Mouse (Mus musculus): Measurements from ENCODE around the gene Acp7. TPM values are rescaled to one million over a fixed set of nuclear protein-coding genes. Genes with fewer than 3 reads are reported as not detected.
"Not testable (repeated sequence)": the region's sequence is repeated elsewhere in the genome, so short reads cannot be mapped to it uniquely, and the experiment has no call there.

The Acp7 gene
- polyA plus RNA-seq, 1 experiment, result not detected

GRCm38 (mm10) chr7:28605951-28606350 is 25.2 kb downstream of the Acp7 start:
- H3K36me3 ChIP-seq (replicated peaks; ENCODE audit: low read length), result no peaks in the 10 kb centered on the region
- no peaks in the 10 kb centered on the region for H3K9me3 ChIP-seq
- no peak overlapping the region for H3K4me3 ChIP-seq (replicated peaks)
- H3K27me3 ChIP-seq (replicated peaks), result peaks cover 26% of the 10 kb centered on the region
- TF ChIP-seq GATA1 (IDR thresholded peaks at IDR 0.05; ENCODE audit: borderline replicate concordance, low read length) (no peak), FLI1 (IDR thresholded peaks at IDR 0.05; ENCODE audit: low read length) (no peak)
- H3K4me1 ChIP-seq, result peaks cover 26% of the 10 kb centered on the region

DNA sequence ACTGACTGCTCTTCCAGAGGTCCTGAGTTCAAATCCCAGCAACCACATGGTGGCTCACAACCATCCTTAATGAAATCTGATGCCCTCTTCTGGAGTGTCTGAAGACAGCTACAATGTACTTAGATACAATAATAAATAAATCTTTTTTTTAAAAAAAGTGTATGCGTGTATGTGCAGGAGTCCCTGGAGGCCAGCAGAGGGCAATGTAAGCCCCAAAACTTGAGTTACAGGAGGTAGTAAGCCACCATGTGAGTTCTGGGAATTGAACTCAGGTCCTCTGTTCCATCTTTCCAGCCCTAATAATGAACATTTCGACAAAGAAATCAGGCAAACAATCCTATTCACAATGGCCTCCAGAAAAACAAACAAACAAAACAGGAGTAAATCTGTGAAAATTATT is 27.3 kb downstream of the Acp7 start:
- not testable (repeated sequence) for H3K36me3 ChIP-seq (replicated peaks; ENCODE audit: low read length); H3K9me3 ChIP-seq; H3K4me3 ChIP-seq (replicated peaks)
- Histone ChIP-seq H3K4me1 (peaks cover 25% of the 10 kb centered on the region), H3K27me3 (replicated peaks) (peaks cover 22% of the 10 kb centered on the region)

- Histone ChIP-seq H3K36me3 (replicated peaks; ENCODE audit: low read length) (no peaks in the 10 kb centered on the region), H3K4me3 (replicated peaks) (no peak overlapping the region), H3K4me1 (peaks cover 30% of the 10 kb centered on the region), H3K9me3 (no peaks in the 10 kb centered on the region), H3K27me3 (replicated peaks) (peaks cover 22% of the 10 kb centered on the region)
- TF ChIP-seq FLI1 (IDR thresholded peaks at IDR 0.05; ENCODE audit: low read length), result no peak
- TF ChIP-seq GATA1 (IDR thresholded peaks at IDR 0.05; ENCODE audit: borderline replicate concordance, low read length), result no peak
Measured at GRCm38 (mm10) chr7:28603136-28603535, 28.0 kb downstream of the Acp7 start.

- Histone ChIP-seq H3K4me1 (peaks cover 40% of the 10 kb centered on the region), H3K9me3 (no peaks in the 10 kb centered on the region), H3K27me3 (replicated peaks) (peaks cover 12% of the 10 kb centered on the region), H3K36me3 (replicated peaks; ENCODE audit: low read length) (no peaks in the 10 kb centered on the region), H3K4me3 (replicated peaks) (peak overlapping the region; percentile 71)
- TF ChIP-seq FLI1 (IDR thresholded peaks at IDR 0.05; ENCODE audit: low read length) (no peak), GATA1 (IDR thresholded peaks at IDR 0.05; ENCODE audit: borderline replicate concordance, low read length) (no peak)
Measured at GRCm38 (mm10) chr7:28601668-28602067, 29.5 kb downstream of the Acp7 start.

DNA sequence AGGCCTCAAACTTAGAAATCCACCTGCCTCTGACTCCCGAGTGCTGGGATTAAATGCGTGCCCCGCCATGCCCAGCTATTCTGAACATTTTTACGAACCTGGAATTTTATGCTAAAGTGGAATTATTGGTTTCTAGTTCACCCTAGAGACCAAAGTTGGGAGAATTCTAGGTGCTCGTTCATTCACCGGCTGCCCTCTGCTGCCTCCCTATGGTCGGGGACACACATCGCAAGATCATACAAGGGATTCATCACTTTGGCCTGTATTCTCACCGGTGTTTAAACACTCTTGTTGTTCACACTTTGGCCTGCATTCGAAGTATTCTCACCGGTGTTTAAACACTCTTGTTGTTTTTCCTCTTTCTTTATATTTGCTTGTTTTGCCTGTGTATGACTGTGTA is 30.1 kb downstream of the Acp7 start:
- TF ChIP-seq GATA1 (IDR thresholded peaks at IDR 0.05; ENCODE audit: borderline replicate concordance, low read length) (no peak), FLI1 (IDR thresholded peaks at IDR 0.05; ENCODE audit: low read length) (no peak)
- Histone ChIP-seq H3K4me1 (peaks cover 46% of the 10 kb centered on the region), H3K36me3 (replicated peaks; ENCODE audit: low read length) (no peaks in the 10 kb centered on the region), H3K27me3 (replicated peaks) (peaks cover 6% of the 10 kb centered on the region), H3K9me3 (no peaks in the 10 kb centered on the region), H3K4me3 (replicated peaks) (no peak overlapping the region)

DNA sequence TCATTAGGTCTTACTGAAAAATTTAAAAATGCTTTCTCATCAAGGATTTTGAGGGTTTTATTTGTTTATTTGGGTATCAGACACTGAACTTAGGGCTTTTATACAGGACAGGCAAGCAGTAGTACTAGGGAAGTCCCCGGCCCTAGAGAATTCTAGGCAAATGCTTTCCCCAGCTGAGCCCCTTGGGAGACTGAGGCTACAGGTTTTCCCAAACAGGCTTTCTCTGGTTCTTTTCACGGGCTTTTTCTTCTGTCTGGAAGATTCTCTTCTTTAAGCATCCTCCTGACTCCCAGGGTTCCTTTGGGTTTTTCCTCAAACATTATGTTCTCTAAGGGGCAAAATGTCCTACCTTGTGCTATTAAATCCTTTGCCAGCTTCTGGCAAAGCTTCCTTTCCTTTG is 32.2 kb downstream of the Acp7 start:
- H3K4me1 ChIP-seq, result peaks cover 60% of the 10 kb centered on the region
- H3K27me3 ChIP-seq (replicated peaks), result peaks cover 2% of the 10 kb centered on the region
- no peak overlapping the region for H3K4me3 ChIP-seq (replicated peaks)
- TF ChIP-seq FLI1 (IDR thresholded peaks at IDR 0.05; ENCODE audit: low read length) (no peak), GATA1 (IDR thresholded peaks at IDR 0.05; ENCODE audit: borderline replicate concordance, low read length) (no peak)
- H3K36me3 ChIP-seq (replicated peaks; ENCODE audit: low read length), result peaks cover 3% of the 10 kb centered on the region
- H3K9me3 ChIP-seq, result no peaks in the 10 kb centered on the region

- peaks cover 6% of the 10 kb centered on the region for H3K36me3 ChIP-seq (replicated peaks; ENCODE audit: low read length)
- TF ChIP-seq GATA1 (IDR thresholded peaks at IDR 0.05; ENCODE audit: borderline replicate concordance, low read length) (no peak), FLI1 (IDR thresholded peaks at IDR 0.05; ENCODE audit: low read length) (no peak)
- peak within 1 kb of the TSS; percentile 93 for H3K4me3 ChIP-seq (replicated peaks)
- H3K27me3 ChIP-seq (replicated peaks), result peaks cover 3% of the 10 kb centered on the region
- peaks cover 67% of the 10 kb centered on the region for H3K4me1 ChIP-seq
- no peaks in the 10 kb centered on the region for H3K9me3 ChIP-seq
Measured at GRCm38 (mm10) chr7:28597642-28598446, 33.3 kb downstream of the Acp7 start, which contains the start of the genes Samd4b and Pak4. Samd4b (minus strand) TSS chr7:28598144. Pak4 (minus strand) TSS chr7:28598185.

GRCm38 (mm10) chr7:28597277-28597570 is 33.9 kb downstream of the Acp7 start:
- no peaks in the 10 kb centered on the region for H3K9me3 ChIP-seq
- peaks cover 73% of the 10 kb centered on the region for H3K4me1 ChIP-seq
- TF ChIP-seq GATA1 (IDR thresholded peaks at IDR 0.05; ENCODE audit: borderline replicate concordance, low read length), result no peak
- TF ChIP-seq FLI1 (IDR thresholded peaks at IDR 0.05; ENCODE audit: low read length), result no peak
- H3K36me3 ChIP-seq (replicated peaks; ENCODE audit: low read length), result peaks cover 6% of the 10 kb centered on the region
- peak overlapping the region; percentile 93 for H3K4me3 ChIP-seq (replicated peaks)
- H3K27me3 ChIP-seq (replicated peaks), result peaks cover 7% of the 10 kb centered on the region

DNA sequence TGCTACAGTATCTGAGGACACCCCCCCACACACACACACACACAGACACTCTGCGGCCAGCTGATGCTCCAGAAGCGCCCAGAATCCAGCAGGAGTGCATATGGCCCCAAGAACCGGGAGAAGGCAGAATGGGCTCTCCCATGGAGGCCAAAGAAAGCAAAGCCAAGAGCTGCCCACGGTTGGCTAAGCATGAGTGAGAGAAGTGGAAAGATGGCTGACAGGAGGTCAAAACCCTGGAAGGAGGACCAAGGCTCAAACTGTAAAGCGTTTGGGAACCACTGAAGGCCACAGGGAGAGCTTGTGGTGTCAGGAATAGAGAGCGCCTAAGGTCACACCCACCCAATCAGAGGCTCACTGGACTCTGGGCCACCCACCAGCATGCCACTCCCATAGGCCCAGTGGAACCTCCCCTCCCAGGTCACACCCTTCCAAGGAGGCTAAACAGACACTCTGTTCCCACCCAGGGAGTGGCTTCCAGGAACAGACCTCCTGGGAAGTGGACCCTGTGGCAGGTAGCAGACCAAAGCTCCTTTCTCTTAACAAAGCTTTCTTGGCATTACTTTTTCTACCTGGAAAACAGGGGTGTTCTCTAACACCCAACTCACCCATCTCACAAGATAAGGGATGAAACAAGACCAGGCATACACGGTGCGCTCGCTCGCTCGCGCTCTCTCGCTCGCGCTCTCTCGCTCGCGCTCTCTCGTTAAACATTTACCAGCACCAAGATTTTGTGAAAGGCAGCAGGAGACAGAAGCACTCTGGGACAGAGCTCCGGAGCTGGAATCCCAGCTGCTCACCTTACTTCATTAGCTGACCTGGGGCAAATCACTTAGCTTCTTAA is 34.5 kb downstream of the Acp7 start:
- Histone ChIP-seq H3K4me3 (replicated peaks) (peak overlapping the region; percentile 93), H3K36me3 (replicated peaks; ENCODE audit: low read length) (peaks cover 6% of the 10 kb centered on the region), H3K9me3 (no peaks in the 10 kb centered on the region), H3K27me3 (replicated peaks) (peaks cover 7% of the 10 kb centered on the region), H3K4me1 (peaks cover 77% of the 10 kb centered on the region)
- no peak for TF ChIP-seq GATA1 (IDR thresholded peaks at IDR 0.05; ENCODE audit: borderline replicate concordance, low read length)

All from megakaryocyte, embryonic 14.5 days (primary cell).